Mouse (Mus musculus) neural tube, embryonic 13.5 days (tissue): ENCODE measurements around the gene Lrig3. TPM values are rescaled to one million over a fixed set of nuclear protein-coding genes. Genes with fewer than 3 reads are reported as not detected.

Experiments
- ATAC-seq: fragments of 200-750 bp; cut with Nextera tagmentation; 2 replicates; pipeline ENCODE4 v1.8.0; 2017; ENCODE audit warnings: low read depth, mild to moderate bottlenecking, moderate TSS enrichment, moderate library complexity
- H3K27ac ChIP-seq: fragments of 300-500 bp; sonication (generic); replicated peaks from 2 replicates; pipeline ENCODE4 v1.5.1; 2015; ENCODE audit warnings: moderate library complexity, mild to moderate bottlenecking, inconsistent platforms
- H3K27me3 ChIP-seq: fragments of 300-500 bp; sonication (generic); 2 replicates; pipeline ENCODE4 v1.6.1; 2015; ENCODE audit warnings: mild to moderate bottlenecking, inconsistent platforms
- H3K36me3 ChIP-seq: fragments of 300-500 bp; sonication (generic); 2 replicates; pipeline ENCODE4 v1.6.1; 2015; ENCODE audit warnings: mild to moderate bottlenecking, inconsistent platforms
- H3K4me1 ChIP-seq: fragments of 300-500 bp; sonication (generic); replicated peaks from 2 replicates; pipeline ENCODE4 v1.6.1; 2015; ENCODE audit warnings: inconsistent platforms
- H3K4me2 ChIP-seq: fragments of 300-500 bp; sonication (generic); 2 replicates; pipeline ENCODE4 v1.6.1; 2015; ENCODE audit warnings: inconsistent platforms, mild to moderate bottlenecking, moderate library complexity
- H3K4me3 ChIP-seq: fragments of 300-500 bp; sonication (generic); 2 replicates; pipeline ENCODE4 v1.5.1; 2015; ENCODE audit warnings: mild to moderate bottlenecking, inconsistent platforms
- H3K9ac ChIP-seq: fragments of 300-500 bp; sonication (generic); 2 replicates; pipeline ENCODE4 v1.6.1; 2015; ENCODE audit warnings: moderate library complexity, mild to moderate bottlenecking, inconsistent platforms
- H3K9me3 ChIP-seq: fragments of 300-500 bp; sonication (generic); 2 replicates; pipeline ENCODE4 v1.6.1; 2016; ENCODE audit warnings: inconsistent platforms
- WGBS: fragments of 180-500 bp; shearing (Covaris S2); methylation state at CpG from one replicate; pipeline ENCODE4 v1.1.7; 2015; 5-methylcytosine and 5-hydroxymethylcytosine counted together
- microRNA-seq: library from miRNA; unstranded; fragments of <30 nt; microRNA quantifications from one replicate; pipeline ENCODE4, GENCODE M21; 2016
- polyA plus RNA-seq: library from polyadenylated mRNA; unstranded; fragments of >200 nt; fragmentation: Nextera tagmentation; extraction: Ambion mirVana; gene quantifications from 2 replicates; pipeline ENCODE4 v1.2.1, GENCODE M21; 2015

Lrig3 gene
- polyA plus RNA-seq, 1 experiment from 2014 or later = 6.0 TPM

GRCm38 (mm10) chr10:126014673-126015072 lies 48.7 kb downstream of the Lrig3 start:
- 88% methylated on average over 8 of the region's 8 CpGs for WGBS
- no peak for ATAC-seq
- Histone ChIP-seq H3K27me3 (no peaks in the 10 kb centered on the region), H3K9ac (no peak overlapping the region), H3K36me3 (peaks cover 68% of the 10 kb centered on the region), H3K4me1 (no peaks in the 10 kb centered on the region), H3K4me3 (no peak overlapping the region), H3K9me3 (no peaks in the 10 kb centered on the region), H3K4me2 (no peak overlapping the region), H3K27ac (no peak overlapping the region)

- no peak overlapping the region for H3K4me2 ChIP-seq
- H3K9me3 ChIP-seq = no peaks in the 10 kb centered on the region
- H3K36me3 ChIP-seq = peaks cover 59% of the 10 kb centered on the region
- no peak overlapping the region for H3K9ac ChIP-seq
- H3K4me3 ChIP-seq = no peak overlapping the region
- H3K27ac ChIP-seq = no peak overlapping the region
- 92% methylated on average over 6 of the region's 6 CpGs for WGBS
- no peaks in the 10 kb centered on the region for H3K4me1 ChIP-seq
- no peak for ATAC-seq
- no peaks in the 10 kb centered on the region for H3K27me3 ChIP-seq
Measured at GRCm38 (mm10) chr10:126015644-126016043, 49.7 kb downstream of the Lrig3 start.

DNA sequence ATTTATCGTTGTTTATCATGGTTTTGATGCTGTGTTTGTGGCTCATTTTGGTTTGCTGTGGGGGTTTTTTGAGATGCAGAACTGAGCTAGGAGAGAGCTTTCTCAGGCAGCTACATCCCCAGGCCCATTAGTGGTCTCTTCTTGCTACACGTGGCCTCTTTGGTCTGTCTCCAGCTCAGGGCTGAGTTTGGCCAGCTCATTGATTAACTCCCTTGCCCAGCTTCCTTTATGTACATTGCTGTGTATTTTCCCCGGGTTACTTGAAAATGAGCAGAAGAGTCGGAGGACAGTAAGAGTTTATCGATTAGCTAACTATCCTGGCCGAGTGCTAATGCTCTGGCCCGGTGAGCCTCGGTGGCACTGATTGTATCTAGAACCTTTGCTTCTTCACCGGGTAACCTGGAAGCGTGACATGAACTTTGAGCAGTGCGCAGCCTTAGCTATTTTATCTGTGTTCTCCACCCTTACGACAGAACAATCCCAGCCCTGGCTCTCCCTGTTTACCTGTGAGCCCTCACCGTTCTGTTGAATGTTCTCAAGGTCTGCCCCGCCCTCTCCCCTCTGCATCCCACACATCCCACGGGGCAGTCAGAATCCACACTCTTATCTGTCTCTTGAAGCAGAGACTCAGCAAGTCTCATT lies 53.5 kb downstream of the Lrig3 start:
- no peaks in the 10 kb centered on the region for H3K27me3 ChIP-seq
- H3K36me3 ChIP-seq = peaks cover 24% of the 10 kb centered on the region
- no peak overlapping the region for H3K4me2 ChIP-seq
- no peaks in the 10 kb centered on the region for H3K9me3 ChIP-seq
- 91% methylated on average over 15 of the region's 15 CpGs for WGBS
- H3K9ac ChIP-seq = no peak overlapping the region
- H3K4me3 ChIP-seq = no peak overlapping the region
- no peak for ATAC-seq
- no peaks in the 10 kb centered on the region for H3K4me1 ChIP-seq
- H3K27ac ChIP-seq = no peak overlapping the region

- H3K27ac ChIP-seq = no peak overlapping the region
- 0 out of 2 replicates have a peak overlapping the region, but pooled peaks have one; percentile 6 for H3K4me2 ChIP-seq
- H3K36me3 ChIP-seq = no peaks in the 10 kb centered on the region
- 18% methylated on average over 8 of the region's 8 CpGs for WGBS
- no peak overlapping the region for H3K9ac ChIP-seq
- no peaks in the 10 kb centered on the region for H3K9me3 ChIP-seq
- no peak overlapping the region for H3K4me3 ChIP-seq
- ATAC-seq = peak; percentile 53
- H3K4me1 ChIP-seq = peaks cover 15% of the 10 kb centered on the region
- no peaks in the 10 kb centered on the region for H3K27me3 ChIP-seq
Measured at GRCm38 (mm10) chr10:126028574-126029440, 62.8 kb downstream of the Lrig3 start.

GRCm38 (mm10) chr10:126029441-126030114 lies 63.6 kb downstream of the Lrig3 start:
- no peak overlapping the region for H3K27ac ChIP-seq
- H3K27me3 ChIP-seq = no peaks in the 10 kb centered on the region
- 0 out of 2 replicates have a peak, but pooled peaks have one; percentile 23 for ATAC-seq
- no peak overlapping the region for H3K9ac ChIP-seq
- 33% methylated on average over 7 of the region's 7 CpGs for WGBS
- H3K36me3 ChIP-seq = no peaks in the 10 kb centered on the region
- H3K4me2 ChIP-seq = 0 out of 2 replicates have a peak overlapping the region, but pooled peaks have one; percentile 6
- no peak overlapping the region for H3K4me3 ChIP-seq
- H3K4me1 ChIP-seq = peaks cover 15% of the 10 kb centered on the region
- no peaks in the 10 kb centered on the region for H3K9me3 ChIP-seq

DNA sequence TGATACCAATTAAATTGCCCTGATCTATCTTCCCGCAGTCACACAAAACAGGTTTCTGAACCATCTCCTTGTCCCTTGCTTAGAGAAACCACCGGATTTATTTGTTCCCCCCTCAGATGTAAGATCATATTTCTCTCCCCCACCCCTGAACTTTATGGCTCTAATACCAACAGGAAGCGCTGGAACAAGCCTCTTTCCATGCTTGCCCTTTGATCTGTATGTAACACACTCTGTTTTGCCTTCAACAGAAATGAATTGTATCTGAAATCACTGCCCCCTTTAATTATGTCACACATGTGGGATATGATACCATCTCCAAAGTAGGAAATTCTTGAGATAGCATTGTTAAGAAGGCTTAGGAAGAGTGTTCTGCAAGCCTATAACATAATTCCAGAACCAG lies 90.9 kb downstream of the Lrig3 start:
- Histone ChIP-seq H3K4me3 (no peak overlapping the region), H3K27me3 (no peaks in the 10 kb centered on the region), H3K27ac (0 out of 2 replicates have a peak overlapping the region, but pooled peaks have one; percentile 19), H3K4me1 (peaks cover 9% of the 10 kb centered on the region; the same call in 1 of the 2 replicates), H3K9me3 (no peaks in the 10 kb centered on the region), H3K9ac (no peak overlapping the region), H3K36me3 (no peaks in the 10 kb centered on the region), H3K4me2 (no peak overlapping the region)
- WGBS = 26% methylated on average over 3 of the region's 3 CpGs
- peak; percentile 27; the same call in 1 of the 2 replicates for ATAC-seq

DNA sequence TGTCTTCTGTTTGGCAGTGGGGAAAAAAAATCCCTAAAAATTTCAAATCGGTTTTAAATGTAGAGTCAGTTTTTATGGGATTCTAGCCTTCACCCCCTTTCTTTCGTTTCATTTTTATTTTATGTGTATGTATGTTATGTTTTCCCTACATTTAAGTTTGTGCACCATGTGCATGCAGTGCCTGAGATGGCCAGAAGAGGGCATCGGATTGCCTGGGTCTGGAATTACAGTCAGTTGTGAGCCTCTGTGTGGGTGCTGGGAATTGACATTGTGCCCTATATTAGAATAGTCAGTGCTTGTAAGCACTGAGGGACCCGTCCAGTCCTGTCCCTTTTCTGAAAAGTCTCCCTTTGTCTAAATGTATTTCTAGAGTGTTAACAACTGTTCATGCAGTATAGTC lies 96.8 kb downstream of the Lrig3 start:
- no peak overlapping the region for H3K4me3 ChIP-seq
- no peak for ATAC-seq
- WGBS = 80% methylated on average over 4 of the region's 4 CpGs
- no peak overlapping the region for H3K4me2 ChIP-seq
- peaks cover 7% of the 10 kb centered on the region; the same call in 1 of the 2 replicates for H3K9me3 ChIP-seq
- no peaks in the 10 kb centered on the region for H3K27me3 ChIP-seq
- no peak overlapping the region for H3K9ac ChIP-seq
- no peak overlapping the region for H3K27ac ChIP-seq
- no peaks in the 10 kb centered on the region for H3K4me1 ChIP-seq
- no peaks in the 10 kb centered on the region for H3K36me3 ChIP-seq

Small RNA genes lying within 50 kb of the gene (microRNA-seq; reads per million reads assigned to microRNA genes)
- not detected for gene Gm22183
